Mouse (Mus musculus) heart, adult 2 months (tissue): ENCODE results near the gene Fam50b.

Experiments
- CTCF ChIP-seq: fragments of 200-600 bp; IDR thresholded peaks from 2 replicates; pipeline ENCODE4 v1.8.1; 2022; ENCODE audit warnings: antibody characterized with exemption, mild to moderate bottlenecking, moderate library complexity
- EP300 ChIP-seq: fragments of 200-500 bp; IDR thresholded peaks from 2 replicates; pipeline ENCODE4 v1.6.1; 2011; ENCODE audit warnings: low read depth, low read length, control low read depth; ENCODE audit not compliant: insufficient read depth
- POLR2A ChIP-seq: fragments of 200-500 bp; IDR thresholded peaks from 2 replicates; pipeline ENCODE4 v1.6.1; 2011; ENCODE audit warnings: mild to moderate bottlenecking, low read depth, low read length, control low read depth; ENCODE audit not compliant: insufficient read depth

GRCm38 (mm10) chr13:34760518-34761287, 26.1 kb downstream of the Fam50b start:
- TF ChIP-seq EP300 (no peak), CTCF (no peak), POLR2A (no peak)
